Mouse (Mus musculus): ENCODE data around the gene Itgav.
A peak's percentile ranks its signal among the peaks of the same experiment; 100 is the strongest.

Itgav gene

DNA sequence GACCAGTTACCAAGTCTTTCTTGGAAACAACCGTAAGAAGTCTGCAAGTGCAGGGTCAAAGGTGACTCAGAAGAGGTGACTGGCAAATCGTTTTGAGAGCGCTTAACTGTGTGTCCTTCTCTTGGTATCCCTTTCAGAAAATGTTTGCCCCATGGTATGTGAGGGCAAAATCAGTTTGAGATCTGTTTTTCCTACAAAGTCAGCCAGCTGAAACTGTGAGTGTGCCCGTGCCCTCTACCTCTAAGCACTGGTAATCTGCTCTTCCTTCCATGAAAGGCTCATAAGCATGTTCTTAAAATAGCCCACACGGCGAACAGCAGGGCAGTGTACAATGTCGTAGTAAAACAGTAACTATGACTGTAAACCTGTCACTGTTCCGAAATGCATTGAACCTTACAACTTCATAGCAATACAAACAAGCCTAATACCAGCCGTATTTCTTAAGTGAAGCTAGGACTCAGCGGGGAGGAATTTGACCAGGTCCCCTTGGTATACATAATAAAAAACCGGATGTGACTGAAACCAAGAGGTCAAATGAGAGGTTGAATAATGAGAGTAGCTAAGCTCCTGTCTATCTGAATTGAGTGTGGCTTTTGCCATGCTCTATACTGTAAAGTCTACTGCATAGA is 14.2 kb upstream of the Itgav start:
- no peak for DNase-seq (ENCODE audit: low spot score)

DNA sequence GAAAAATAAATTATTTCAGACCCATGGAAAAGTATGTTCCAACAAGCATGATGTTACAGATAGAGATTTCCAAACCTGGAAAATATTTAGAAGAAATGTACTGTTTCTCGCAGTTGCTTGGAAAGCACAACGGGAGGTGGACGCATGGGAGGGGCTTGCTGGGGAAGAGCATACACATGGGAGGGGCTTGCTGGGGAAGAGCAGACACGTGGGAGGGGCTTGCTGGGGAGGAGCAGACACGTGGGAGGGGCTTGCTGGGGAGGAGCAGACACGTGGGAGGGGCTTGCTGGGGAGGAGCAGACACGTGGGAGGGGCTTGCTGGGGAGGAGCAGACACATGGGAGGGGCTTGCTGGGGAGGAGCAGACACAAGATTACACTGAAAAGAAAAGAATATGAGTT is 10.9 kb upstream of the Itgav start:
- DNase-seq (ENCODE audit: low spot score): peak; percentile 58

DNA sequence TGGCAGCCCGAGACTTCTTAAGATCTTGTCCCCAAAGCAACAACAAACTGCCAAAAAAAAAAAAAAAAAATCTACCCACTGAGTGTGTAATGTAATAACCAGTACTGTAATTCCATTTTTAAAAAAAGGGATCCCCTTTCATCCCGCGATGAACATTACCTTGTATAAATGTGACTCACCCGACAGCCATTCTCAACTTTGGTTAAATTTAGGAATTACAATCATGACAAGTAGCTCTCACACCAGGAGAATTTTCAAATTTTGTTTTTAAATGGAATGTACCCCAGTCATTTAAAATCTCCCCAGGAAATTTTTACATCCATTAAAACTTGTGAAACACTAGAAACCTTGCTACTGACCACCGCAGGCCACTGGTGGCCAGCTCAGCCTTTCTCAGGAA is 10.3 kb upstream of the Itgav start:
- DNase-seq (ENCODE audit: low spot score): no peak

DNA sequence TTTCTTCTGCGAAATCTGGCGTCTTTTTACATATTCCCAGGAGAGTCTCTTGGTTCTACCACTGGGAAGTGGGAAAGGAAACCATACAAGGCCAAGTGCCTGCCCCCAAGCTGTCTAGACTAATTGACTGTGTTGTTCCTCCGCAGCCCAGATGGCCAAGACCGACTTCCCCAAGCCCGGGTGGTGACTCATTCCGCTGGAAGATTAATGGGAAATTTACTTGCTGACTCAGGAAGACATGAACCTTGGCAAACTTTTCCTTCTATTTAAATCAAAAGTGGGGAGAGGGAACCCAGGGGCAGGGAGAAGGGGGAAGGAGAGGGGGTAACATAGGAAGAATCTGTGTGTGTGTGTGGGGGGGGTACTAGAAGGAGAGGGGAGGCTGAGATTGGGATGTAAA is 9.4 kb upstream of the Itgav start:
- DNase-seq (ENCODE audit: low spot score): peak; percentile 69

- no peak for DNase-seq (ENCODE audit: low spot score)
Measured at GRCm38 (mm10) chr2:83718341-83718740, 5.9 kb upstream of the Itgav start.

GRCm38 (mm10) chr2:83721635-83722034 is 2.6 kb upstream of the Itgav start:
- DNase-seq (ENCODE audit: low spot score): no peak

GRCm38 (mm10) chr2:83722936-83723335 is 1.3 kb upstream of the Itgav start:
- no peak for DNase-seq (ENCODE audit: low spot score)

- DNase-seq (ENCODE audit: low spot score): no peak
Measured at GRCm38 (mm10) chr2:83723346-83723745, 851 bp upstream of the Itgav start.

- DNase-seq (ENCODE audit: low spot score): peak; percentile 53
Measured at GRCm38 (mm10) chr2:83724827-83725730, 882 bp downstream of the Itgav start.

DNA sequence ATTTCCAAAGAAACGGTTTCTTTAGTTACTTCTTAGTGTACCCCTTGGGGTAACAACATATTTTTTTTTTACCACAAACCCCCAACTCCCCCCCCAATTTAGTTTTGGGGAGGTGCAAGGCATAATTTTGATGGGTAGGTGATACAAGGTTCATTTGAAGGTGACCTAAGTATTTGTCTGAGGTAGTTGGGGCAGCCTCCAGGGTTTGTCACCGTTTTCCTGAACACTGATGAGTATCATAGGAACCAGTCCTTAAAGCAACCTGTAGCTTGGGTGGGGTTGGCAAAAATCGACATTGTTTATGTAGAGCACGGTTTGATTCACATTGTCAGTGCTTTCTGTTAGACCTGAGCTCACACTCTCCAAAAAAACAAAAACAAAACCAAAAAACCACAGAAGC is 1.6 kb downstream of the Itgav start:
- DNase-seq (ENCODE audit: low spot score): no peak

DNA sequence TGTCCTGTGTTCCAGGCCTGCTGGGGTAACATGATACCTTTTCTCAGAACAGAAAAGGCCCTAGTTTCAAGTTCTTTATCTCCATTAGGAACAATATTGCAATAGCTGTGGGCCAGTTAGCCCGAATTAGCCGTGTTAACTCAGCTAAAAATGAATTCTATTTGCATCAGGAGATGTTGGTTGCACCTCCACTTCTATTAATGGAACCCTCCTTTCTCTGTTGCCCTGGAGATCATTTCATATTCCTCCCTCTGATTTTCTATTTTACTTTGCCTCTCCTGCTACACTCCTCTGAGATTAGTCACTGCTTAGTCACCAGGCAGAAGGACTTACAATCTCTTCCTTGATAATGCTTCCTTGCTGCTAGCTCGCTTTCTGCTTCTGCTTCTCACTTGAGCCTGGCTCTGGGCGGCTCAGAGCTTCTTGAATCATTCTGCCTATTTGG is 4.1 kb downstream of the Itgav start:
- no peak for DNase-seq (ENCODE audit: low spot score)

DNA sequence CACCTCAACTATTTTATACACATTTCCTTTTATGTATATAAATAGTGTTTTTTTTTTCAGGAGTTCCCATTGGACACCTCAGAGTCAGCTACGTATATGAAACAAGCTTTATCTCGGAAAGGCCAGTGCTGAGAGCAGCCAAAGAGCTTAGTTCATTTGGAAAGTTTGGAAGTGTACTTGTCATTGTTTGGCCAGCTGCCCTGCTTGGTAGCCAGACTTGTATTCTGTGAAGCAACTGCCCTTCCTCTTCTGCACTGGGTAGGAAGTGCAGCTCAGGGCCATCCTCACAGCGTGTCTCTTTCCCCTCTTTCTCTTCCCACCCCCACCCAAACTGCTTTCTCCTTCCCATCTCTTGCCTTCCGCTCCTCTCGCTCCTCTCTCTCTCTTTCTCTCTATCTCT is 5.1 kb downstream of the Itgav start:
- DNase-seq (ENCODE audit: low spot score): no peak

DNA sequence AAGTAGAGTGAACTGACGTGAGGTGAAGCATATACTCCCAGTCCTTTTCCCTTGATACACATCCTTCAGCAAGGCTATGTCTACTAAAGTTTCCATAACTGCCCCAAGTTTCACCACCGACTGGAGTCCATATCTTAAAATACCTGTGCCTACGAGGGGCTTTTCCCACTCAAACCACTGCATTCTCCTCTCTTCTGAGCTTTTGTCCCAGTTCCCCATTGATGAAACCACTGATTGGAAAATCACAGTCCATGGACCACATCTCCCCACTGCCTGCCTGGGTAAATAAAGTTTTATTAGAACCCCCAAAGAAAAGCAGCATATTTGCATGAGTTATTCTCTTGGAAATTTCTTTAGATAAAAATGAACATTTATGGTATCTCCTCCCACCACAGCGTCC is 8.7 kb downstream of the Itgav start:
- DNase-seq (ENCODE audit: low spot score): no peak

DNA sequence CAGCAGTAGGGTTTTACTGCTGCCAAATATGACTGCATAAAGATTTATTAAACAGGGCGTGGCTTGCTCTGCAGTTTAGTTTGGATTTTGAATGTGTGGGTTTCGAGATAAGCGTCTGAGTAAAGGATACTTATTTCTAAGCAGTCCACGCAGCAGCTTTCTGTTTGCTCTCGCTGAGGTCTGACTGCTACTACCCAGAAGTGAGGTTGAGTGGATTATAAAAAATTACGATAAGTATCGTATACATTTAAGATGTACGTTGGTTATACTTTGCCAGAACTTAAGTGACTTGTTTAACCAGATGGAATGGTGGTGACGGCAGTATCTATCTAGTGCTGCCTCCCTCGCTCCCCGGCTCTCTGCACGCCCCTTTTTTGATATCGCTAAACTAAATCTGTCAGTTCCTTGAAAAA is 9.8 kb downstream of the Itgav start:
- DNase-seq (ENCODE audit: low spot score): no peak

DNA sequence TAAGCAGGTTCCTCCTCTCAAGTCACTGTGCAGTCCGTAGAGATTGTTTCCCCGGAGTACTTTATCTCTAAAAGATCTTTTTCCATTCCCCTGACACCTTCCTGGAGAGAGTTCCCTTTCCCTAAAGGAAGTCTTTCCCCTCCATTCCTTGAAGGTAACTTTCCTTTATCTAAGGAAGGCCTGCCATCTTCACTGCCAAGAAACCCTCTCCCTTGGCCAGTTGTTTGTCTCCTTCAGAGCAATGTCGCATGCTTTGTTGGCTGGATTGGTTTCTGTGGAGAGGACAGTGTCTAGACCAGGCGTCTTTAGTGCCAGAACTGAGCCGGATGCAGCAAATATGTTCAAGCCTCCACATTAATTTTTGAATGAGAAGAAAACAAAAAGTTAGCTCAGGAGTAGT is 11.1 kb downstream of the Itgav start:
- no peak for DNase-seq (ENCODE audit: low spot score)

- DNase-seq (ENCODE audit: low spot score): no peak
Measured at GRCm38 (mm10) chr2:83736836-83737235, 12.6 kb downstream of the Itgav start.

GRCm38 (mm10) chr2:83738586-83739251 is 14.5 kb downstream of the Itgav start:
- no peak for DNase-seq (ENCODE audit: low spot score)

GRCm38 (mm10) chr2:83739461-83740124 is 15.4 kb downstream of the Itgav start:
- DNase-seq (ENCODE audit: low spot score): no peak

DNA sequence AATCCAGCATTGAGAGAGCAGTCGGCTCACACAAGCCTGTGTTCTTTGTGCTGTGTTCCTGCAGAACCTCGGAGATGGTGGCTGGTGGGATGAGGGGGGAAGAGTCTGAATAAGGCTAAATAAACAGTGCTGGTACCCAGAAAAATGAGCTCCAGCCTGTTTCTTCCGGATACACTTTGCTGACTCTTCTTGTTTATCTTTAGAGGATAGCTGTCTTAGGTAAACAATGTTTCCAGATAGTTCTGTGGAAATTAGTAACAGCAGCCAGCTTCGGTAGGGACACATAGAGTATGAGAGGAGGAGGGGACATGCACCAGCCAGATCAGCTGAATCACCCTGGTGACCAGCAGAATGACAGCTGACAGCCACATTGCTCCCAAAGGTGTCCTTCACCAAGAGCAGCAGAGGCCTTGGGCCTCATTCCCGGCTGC is 16.4 kb downstream of the Itgav start:
- DNase-seq (ENCODE audit: low spot score): peak; percentile 61

GRCm38 (mm10) chr2:83742210-83742609 is 18.0 kb downstream of the Itgav start:
- DNase-seq (ENCODE audit: low spot score): no peak

DNA sequence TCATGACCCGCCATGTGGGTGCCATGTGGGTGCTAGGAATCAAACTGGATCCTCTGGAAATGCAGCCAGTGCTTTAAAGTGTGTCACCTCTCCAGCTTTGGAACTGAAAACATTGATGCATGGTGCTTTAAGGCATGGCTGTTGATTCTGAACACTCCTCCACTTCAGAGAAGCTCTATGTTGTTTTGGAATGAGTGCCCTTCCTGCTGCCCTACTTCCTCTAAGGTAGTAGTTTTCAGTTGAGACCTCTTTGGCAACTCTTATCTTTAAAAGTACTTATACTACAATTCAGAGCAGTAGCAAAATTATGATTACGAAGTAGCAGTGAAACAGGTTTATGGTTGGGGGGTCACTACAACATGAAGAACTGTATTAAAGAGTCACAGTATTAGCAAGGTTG is 18.6 kb downstream of the Itgav start:
- no peak for DNase-seq (ENCODE audit: low spot score)

- no peak for DNase-seq (ENCODE audit: low spot score)
Measured at GRCm38 (mm10) chr2:83744276-83744952, 20.2 kb downstream of the Itgav start.
